Mouse (Mus musculus) gastrocnemius, postnatal 14 days (tissue): ENCODE measurements at regions not wholly inside any gene's neighbourhood (a gene's known extent, or its start where the extent isn't known, plus 50 kb on each side); places are given as distances from the start of the nearest gene placed in this dataset.

Experiments used
- DNase-seq: peaks from one replicate; pipeline ENCODE4 v3.0.0; 2021; ENCODE audit warnings: mixed read lengths
- intact Hi-C: fragments of 180-260 bp; cut with DNase I; formaldehyde crosslinking; loops from one replicate; pipeline ENCODE4 v1.15.1; 2025; ENCODE audit warnings: low total_unique reads

DNA sequence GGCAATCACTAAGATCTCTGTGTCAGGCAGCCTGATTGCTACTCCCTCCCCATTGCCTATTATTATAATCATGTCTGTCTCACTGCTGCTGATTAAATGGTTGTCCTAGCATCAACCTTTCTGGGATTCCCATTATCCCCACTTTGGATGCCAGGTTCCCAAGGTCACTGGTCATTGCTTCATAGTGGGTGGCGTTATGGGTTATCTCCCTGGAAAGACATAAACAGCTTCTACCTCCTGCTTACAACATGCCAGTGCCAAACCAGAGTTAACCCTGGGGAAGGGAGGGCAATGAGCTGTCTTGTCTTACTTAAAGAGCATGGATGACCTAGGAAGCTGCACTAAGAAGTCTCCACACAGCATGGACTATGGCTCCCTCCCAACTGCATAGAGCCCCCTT, 136.9 kb downstream of the Uaca start:
- no peak for DNase-seq
- intact Hi-C loops, result no loop called here

GRCm38 (mm10) chr9:60936937-60937336, 142.6 kb downstream of the Uaca start:
- intact Hi-C loops, result no loop called here
- DNase-seq, result no peak

DNA sequence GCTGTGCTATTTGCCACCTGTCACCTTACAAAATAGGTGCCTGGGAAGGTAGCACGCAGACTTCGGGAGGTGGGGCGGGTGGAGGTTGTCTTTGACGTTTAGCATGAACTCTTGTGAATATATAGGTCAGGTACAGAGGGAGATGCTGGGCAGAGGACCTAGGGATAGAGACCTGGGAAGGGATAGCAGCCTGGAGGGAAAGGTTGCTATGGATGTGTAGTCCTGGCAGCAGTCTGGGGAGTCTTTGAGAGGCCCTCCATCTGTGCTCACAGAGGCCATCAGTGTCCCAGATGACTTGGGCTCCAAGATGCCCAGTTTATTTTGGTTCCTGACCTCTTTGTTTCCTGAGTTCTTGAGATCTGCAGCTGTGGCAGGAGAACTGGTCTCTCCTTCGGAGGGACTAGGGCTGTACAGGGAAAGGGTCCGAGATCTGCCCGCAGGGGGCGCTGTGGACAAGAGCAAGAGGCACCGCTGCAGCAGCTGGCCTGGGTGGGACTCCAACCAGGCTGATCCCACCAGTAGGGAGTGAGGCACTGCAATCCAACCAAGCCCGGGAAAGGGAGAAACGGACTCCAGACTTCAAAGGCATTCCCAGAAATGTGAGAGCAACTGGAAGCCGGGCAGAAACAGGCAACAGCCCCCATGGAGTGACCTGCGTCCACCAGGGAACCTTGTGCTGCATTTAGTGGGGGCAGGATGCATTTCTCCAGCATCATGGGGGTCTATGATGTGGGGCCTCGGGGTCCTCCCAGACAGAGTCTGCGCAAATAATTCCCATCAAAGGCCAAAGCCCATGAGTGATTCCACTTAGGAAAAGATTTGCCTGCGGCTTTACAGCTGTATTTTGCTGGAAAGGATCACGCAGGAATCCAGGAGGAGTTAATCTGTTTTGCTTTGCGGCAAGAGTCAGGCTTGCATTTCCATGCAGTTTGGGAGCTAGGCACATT, 145.8 kb downstream of the Uaca start:
- intact Hi-C loops, result no loop called here
- peak; percentile 92 for DNase-seq

DNA sequence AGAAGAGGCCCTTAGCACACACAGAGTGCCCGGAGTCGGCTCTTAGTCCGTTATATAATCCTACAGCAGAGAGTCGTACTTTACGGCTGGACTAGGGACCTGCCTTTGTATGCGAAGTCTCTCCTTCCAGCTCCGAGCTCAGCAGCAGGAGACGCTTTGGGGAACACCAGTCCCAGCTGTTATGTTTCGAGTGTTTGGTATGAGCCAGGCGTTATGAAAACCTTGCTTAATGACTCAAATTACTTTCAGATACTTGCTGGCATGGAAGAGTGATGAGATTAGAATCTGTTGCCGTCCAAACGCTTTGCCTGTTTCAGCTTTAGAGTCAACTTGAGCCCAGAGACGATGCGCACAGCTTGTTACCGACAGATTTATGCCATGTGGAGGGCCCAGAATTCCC, 153.0 kb downstream of the Uaca start:
- DNase-seq, result no peak
- intact Hi-C loops, result no loop called here

DNA sequence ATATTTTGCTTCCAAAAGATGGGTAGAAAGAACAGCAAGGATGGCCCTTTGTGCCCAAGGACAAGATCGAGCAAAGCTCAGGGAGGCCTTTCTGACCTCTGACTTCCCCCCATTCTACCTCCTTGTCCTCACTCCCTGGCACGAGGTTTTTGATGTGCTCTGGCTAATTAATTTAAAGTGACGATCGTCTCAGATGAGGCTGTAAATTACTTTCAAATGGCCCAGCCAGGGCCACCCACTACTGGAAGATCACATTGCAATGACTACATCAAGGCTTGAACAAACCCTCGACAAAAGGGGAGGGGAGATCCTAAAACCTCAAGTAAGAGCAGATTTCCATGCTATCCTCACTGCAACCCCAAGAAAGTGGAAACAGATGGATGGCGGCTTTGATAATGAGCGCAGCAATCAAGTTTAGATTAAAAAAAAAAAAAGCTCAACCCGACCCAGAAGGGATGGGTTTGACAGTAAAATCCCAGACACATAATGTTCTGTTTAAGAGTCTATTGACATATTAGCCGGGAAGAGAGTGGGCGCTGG, 154.3 kb downstream of the Uaca start:
- no peak for DNase-seq
- intact Hi-C loops, result no loop called here

GRCm38 (mm10) chr9:60950161-60950560, 155.8 kb downstream of the Uaca start:
- DNase-seq, result no peak
- intact Hi-C loops, result no loop called here

DNA sequence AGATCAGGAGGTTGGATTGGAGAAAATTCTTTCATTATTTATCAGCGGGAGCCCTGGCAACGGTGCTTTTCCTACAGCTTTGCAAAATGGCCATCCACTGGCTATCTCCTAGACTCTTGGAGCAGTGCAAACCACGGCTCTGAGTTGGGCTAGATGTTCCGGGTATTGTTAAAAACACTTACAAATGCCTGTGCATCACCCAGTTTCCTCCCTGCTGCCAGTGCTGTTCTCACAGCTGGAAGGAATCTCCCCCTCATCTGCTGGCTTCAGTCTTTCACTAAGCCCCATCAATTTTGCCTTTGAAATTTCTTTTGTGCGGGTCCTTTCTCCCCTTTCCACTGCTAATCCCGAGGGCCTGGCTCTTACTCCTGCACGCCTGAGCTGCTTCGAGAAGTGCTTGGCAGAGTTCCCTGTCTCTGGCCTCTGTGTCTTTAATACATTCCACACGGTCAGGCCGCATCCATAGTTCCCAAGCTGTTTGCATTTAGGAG, 156.8 kb downstream of the Uaca start:
- DNase-seq, result peak; percentile 37
- intact Hi-C loops, result no loop called here

GRCm38 (mm10) chr9:60957438-60957837, 163.1 kb downstream of the Uaca start:
- intact Hi-C loops, result no loop called here
- DNase-seq, result no peak

DNA sequence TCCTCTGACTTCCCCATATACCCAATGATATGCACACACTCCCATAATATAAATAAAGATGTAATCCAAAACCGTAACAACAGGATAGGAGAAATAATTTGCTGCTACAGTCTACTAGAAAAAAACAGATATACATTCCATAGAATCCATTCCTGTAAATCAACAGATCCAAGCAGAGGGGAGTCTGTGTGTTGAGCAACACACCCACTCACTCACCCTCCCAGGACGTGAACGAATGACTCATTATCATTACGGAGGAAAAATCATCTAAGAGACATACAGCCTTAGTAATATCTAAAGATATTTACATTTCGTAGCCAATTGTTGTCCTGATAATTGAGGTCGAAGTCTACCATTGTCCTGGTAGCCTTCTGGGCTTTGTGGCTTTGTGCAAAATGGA, 165.2 kb downstream of the Uaca start:
- DNase-seq, result no peak
- intact Hi-C loops, result no loop called here

DNA sequence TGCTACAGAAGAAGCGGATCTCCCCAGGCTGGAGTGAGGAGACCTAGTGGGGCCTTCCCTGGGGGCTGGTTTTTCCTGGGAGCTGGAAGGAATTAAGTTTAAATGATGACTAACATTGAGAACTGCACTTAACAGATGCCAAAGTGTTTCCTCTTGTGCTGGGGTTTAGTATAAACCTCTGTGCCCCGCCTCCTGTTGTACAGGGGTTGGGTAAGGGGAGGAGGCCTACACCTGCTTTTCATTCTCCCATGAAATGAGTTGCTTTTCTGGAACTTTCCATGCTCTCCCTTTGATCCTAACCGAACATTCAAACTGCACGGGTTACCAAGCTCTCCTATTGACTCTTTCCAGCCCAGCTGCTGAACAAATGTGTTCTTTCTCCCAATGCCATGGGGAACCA, 167.7 kb downstream of the Uaca start:
- intact Hi-C loops, result no loop called here
- DNase-seq, result no peak

DNA sequence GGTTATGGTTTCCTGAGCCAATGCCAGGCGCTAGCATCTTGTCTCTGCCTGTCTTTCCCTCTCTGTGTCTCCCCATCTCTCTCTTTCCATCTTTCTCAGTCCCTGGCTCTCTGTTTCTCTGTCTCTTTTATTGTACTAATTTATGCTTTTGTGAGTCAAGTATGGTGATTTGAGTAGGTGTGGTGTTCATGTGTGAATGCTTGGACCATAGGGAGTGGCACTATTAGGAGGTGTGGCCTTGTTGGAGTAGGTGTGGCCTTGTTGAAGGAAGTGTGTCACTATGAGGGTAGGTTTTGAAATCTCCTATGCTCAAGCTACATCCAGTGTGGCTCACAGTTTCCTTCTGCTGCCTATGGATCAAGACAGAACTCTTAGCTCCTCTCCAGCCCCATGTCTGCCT, 171.3 kb downstream of the Uaca start:
- intact Hi-C loops, result no loop called here

GRCm38 (mm10) chr9:60968281-60969031, 174.1 kb downstream of the Uaca start:
- intact Hi-C loops, result no loop called here
- DNase-seq, result no peak

More for the DNA sequence above, 171.3 kb downstream of the Uaca start:
- no peak for DNase-seq

DNA sequence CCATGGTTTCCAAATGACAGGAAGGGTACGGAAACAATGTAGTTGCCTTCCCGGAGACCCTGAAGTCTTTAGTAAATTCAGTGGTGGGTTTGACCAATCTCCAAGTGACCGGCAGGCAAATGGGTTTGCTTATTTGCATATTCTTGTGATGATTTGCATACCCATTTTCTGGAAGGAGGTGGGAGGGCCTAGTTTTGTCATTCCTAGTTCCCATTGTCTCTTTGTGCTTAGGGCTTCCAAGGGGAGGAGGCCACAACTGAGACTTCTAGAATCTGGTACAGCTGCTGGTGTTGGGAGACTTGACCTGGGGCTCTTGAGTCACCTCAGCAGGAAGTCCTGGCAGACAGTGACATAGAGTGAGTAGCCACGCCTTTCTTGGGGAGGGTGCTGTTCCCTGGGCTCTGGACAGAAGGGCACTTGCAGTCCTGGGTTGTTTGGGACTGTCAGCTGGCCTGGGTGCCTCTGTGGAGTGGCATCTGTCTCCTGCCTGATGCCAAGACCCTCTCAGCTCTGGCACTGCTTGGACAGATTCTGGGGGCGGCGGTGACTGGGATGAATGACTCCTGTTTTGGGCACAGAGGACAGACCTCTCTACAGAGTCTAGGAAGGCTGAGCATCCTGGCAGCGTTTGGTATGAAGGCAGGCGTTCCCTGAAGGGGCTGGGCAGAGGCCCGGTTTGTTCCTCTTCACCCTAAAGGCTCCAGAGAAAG, 178.0 kb downstream of the Uaca start:
- DNase-seq, result no peak
- intact Hi-C loops, result no loop called here

DNA sequence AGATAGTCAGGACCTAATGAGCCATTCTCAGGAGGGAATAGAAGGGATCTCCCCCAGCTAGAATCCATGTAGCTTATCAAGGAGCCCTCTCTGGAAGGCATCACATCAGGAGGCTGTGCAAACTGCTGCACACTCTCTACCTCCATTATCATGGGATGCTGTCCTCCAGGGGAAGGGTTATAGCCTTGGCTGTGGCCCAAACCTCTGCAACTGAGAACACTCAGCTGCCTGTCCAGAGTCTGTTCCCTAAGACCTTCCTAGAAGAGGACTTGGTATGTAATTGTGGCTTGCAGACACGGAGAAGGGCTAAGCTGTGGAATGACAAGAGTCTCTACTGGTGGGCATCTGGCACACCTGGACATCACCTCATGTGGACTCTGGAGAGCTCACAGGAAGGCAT, 180.2 kb downstream of the Uaca start:
- no peak for DNase-seq
- intact Hi-C loops, result no loop called here

DNA sequence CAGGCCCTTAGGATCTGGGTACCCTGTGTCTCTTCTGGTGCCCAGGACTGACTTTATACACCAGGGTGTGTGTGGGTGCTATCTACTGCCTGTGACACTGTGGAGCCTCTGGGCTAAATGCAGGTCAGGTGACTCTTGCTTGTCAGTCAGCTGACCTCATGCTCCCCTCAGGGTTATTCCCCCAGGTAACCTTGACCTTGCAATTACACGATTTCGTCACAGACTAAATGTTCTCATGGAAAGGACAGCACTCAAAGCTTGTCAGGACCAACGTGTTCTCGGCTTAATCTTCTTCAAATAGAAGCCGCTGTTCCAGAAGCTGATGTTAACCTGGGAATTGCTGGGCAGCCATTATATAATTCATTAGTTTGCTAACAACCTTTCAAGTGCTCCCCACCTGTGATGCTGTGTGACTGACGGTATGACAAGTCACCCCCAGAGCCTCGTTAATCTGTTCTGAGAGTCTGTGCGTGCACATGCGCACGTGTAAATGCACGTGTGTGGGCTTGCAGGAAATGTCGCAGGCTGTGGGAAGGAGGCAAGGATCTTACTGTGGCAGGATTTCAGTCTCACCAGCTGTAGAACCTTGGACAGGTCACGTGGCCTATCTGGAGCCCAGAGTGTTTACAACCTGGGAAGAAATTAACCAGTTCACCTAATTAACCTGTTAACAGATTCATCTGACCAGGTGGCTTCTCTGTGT, 188.2 kb downstream of the Uaca start:
- no peak for DNase-seq
- intact Hi-C loops, result no loop called here

DNA sequence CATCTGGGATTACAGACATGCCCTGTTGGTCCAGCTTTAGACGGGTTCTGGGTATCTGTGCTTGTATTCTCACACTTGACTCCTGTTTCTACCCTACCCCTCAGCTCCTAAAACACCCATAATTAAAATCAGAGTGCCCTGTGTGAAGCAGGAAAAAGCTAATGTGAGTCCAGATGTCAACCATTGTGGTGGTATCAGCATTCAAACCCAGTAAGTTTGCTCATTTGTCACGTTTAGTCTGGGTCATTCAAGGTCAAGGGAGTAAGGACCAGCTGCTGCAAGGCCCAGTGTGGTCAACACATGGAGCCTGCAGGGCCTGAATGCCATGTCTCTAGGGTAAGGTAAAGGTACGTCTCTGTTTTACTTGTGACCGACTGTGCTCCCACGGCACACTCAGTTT, 188.9 kb downstream of the Uaca start:
- intact Hi-C loops, result no loop called here
- no peak for DNase-seq

- intact Hi-C loops, result no loop called here
- DNase-seq, result no peak
Measured at GRCm38 (mm10) chr9:60988113-60988512, 193.8 kb downstream of the Uaca start.

DNA sequence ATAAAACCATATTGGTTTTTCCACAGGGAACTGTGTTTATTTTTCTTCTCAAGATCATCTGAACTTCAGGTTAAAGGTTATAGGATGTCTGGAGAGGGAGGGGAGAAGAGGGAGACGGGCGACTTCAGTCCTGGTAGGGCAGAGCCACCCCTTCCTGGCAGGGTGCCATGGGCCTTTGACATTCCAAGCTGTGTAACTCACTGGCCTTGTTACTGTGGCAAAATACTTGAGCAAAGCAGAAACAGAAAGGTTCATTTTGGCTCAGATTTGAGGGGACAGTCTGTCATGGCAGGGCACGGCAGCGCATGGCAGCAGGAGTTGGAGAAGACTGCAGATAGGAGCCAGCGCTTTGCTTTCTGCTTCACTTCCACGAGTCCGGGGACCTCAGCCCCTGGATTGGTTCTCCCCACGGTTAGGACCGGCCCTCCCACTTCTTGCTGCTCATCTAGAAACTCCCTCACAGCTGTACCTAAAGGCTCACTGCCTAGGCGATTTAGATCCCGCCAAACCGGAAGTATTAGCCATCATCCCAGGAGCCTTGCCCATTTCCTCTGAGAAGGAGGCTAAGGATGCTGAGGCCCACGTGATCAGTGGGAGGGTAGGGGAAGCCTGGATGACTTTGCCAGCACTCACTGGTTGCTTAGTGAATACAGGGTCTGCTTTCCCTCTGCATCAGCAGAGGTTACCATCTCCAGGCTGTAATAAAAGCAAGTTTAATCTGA, 195.5 kb downstream of the Uaca start:
- DNase-seq, result peak; percentile 29
- intact Hi-C loops, result no loop called here

GRCm38 (mm10) chr9:60991509-60991908, 197.2 kb downstream of the Uaca start:
- DNase-seq, result peak; percentile 24
- intact Hi-C loops, result no loop called here
